Mouse (Mus musculus): ENCODE results near the gene Cd300ld3. TPM values are rescaled to one million over a fixed set of nuclear protein-coding genes. Genes with fewer than 3 reads are reported as not detected.
"Not testable (repeated sequence)": the region's sequence is repeated elsewhere in the genome, so short reads cannot be mapped to it uniquely, and the experiment has no call there.

Gene Cd300ld3
- total RNA-seq, 1 experiment from 2014 or later, result 2.3 TPM

GRCm38 (mm10) chr11:115052991-115053390 lies 4.8 kb upstream of the Cd300ld3 start:
- DNase-seq, result no peak

GRCm38 (mm10) chr11:115052206-115052605 lies 4.0 kb upstream of the Cd300ld3 start:
- peak; percentile 36 for DNase-seq

- DNase-seq, result no peak
Measured at GRCm38 (mm10) chr11:115049282-115049895, 1.2 kb upstream of the Cd300ld3 start.

GRCm38 (mm10) chr11:115037669-115038068 lies 10.5 kb downstream of the Cd300ld3 start, which contains the start of gene Cd300ld5:
Gene Cd300ld5 (minus strand): TSS chr11:115037769.
- not testable (repeated sequence) for DNase-seq

- not testable (repeated sequence) for DNase-seq
Measured at GRCm38 (mm10) chr11:115026912-115027311, 21.3 kb downstream of the Cd300ld3 start, which contains the start of gene Cd300ld4. Gene Cd300ld4 (minus strand): TSS chr11:115027012.

GRCm38 (mm10) chr11:115016093-115016492 lies 32.1 kb downstream of the Cd300ld3 start, which contains the start of gene Cd300ld2:
Gene Cd300ld2 (minus strand): TSS chr11:115016193.
- DNase-seq, result not testable (repeated sequence)

- DNase-seq, result no peak
Measured at GRCm38 (mm10) chr11:115004070-115004469, 44.1 kb downstream of the Cd300ld3 start.

GRCm38 (mm10) chr11:115001474-115002040 lies 46.7 kb downstream of the Cd300ld3 start, which contains the start of gene Cd300c2:
Gene Cd300c2 (minus strand): TSS chr11:115001880.
- no peak for DNase-seq

Other genes with a start within 250 kb of the Cd300ld3 start
- not detected in 2 replicates for gene Gpr142, start 249.5 kb downstream of the Cd300ld3 start, total RNA-seq (2021)
- 5.4 and 13.9 TPM in 2 replicates for gene Gprc5c, start 197.3 kb downstream of the Cd300ld3 start, total RNA-seq (2021)
- gene Cd300a, start 158.4 kb downstream of the Cd300ld3 start, total RNA-seq (2021), result 0.76 and 0.95 TPM in 2 replicates
- gene Cd300lb, start 114.0 kb downstream of the Cd300ld3 start, total RNA-seq (2021), result 0.57 and 0.64 TPM in 2 replicates
- not detected in 2 replicates for gene Cd300c, start 79.3 kb downstream of the Cd300ld3 start, total RNA-seq (2021)
- 0.48 and 0.58 TPM in 2 replicates for gene Cd300ld, start 58.5 kb downstream of the Cd300ld3 start, total RNA-seq (2021)
- 1.5 and 2.2 TPM in 2 replicates for gene Cd300c2, start 46.5 kb downstream of the Cd300ld3 start, total RNA-seq (2021)
- gene Cd300ld2, start 32.2 kb downstream of the Cd300ld3 start, total RNA-seq (2021), result not detected in 2 replicates
- gene Cd300ld4, start 21.4 kb downstream of the Cd300ld3 start, total RNA-seq (2021), result not detected in 2 replicates
- gene Cd300ld5, start 10.6 kb downstream of the Cd300ld3 start, total RNA-seq (2021), result 3.5 TPM in 1 of 2 replicates, not detected in the other
- gene Cd300e, start 13.8 kb upstream of the Cd300ld3 start, total RNA-seq (2021), result 0.33 TPM in 1 of 2 replicates, not detected in the other
- 0.58 and 0.76 TPM in 2 replicates for gene Rab37, start 43.0 kb upstream of the Cd300ld3 start, total RNA-seq (2021)
- 0.55 and 0.62 TPM in 2 replicates for gene Cd300lf, start 85.6 kb upstream of the Cd300ld3 start, total RNA-seq (2021)
- gene Slc9a3r1, start 114.9 kb upstream of the Cd300ld3 start, total RNA-seq (2021), result 17.5 and 18.1 TPM in 2 replicates
- 19.9 and 22.3 TPM in 2 replicates for gene Tmem104, start 139.1 kb upstream of the Cd300ld3 start, total RNA-seq (2021)
- 37.3 and 38.1 TPM in 2 replicates for gene Nat9, start 139.4 kb upstream of the Cd300ld3 start, total RNA-seq (2021)
- gene Grin2c, start 218.8 kb upstream of the Cd300ld3 start, total RNA-seq (2021), result 2.5 and 3.5 TPM in 2 replicates
- 1,338 and 1,408 TPM in 2 replicates for gene Fdxr, start 228.6 kb upstream of the Cd300ld3 start, total RNA-seq (2021)
- gene Fads6, start 249.3 kb upstream of the Cd300ld3 start, total RNA-seq (2021), result 75.5 and 93.9 TPM in 2 replicates

Data from adrenal gland, postnatal 25 days (tissue).